Mouse (Mus musculus) stomach, embryonic 14.5 days (tissue): ENCODE measurements around the gene Gga1. TPM values are rescaled to one million over a fixed set of nuclear protein-coding genes. Genes with fewer than 3 reads are reported as not detected.

Source experiments
- ATAC-seq: fragments of 200-750 bp; cut with Nextera tagmentation; 2 replicates; pipeline ENCODE4 v1.8.0; 2017; ENCODE audit warnings: low read depth, moderate TSS enrichment; ENCODE audit not compliant: insufficient number of reproducible peaks, insufficient read depth, low FRiP score
- H3K27ac ChIP-seq: fragments of 300-500 bp; sonication (generic); 2 replicates; pipeline ENCODE4 v1.5.1; 2014; ENCODE audit warnings: mild to moderate bottlenecking, low read length, moderate library complexity, mixed read lengths
- H3K27me3 ChIP-seq: fragments of 300-500 bp; sonication (generic); 2 replicates; pipeline ENCODE4 v1.6.1; 2014; ENCODE audit warnings: low read length, control low read depth, mixed read lengths; ENCODE audit not compliant: control insufficient read depth, insufficient read depth
- H3K36me3 ChIP-seq: fragments of 300-500 bp; sonication (generic); 2 replicates; pipeline ENCODE4 v1.6.1; 2014; ENCODE audit warnings: mild to moderate bottlenecking, control low read depth, low read length, moderate library complexity, mixed read lengths; ENCODE audit not compliant: control insufficient read depth, insufficient read depth
- H3K4me1 ChIP-seq: fragments of 300-500 bp; sonication (generic); 2 replicates; pipeline ENCODE4 v1.6.1; 2014; ENCODE audit warnings: low read length, control low read depth, mixed read lengths; ENCODE audit not compliant: control insufficient read depth, insufficient read depth
- H3K4me2 ChIP-seq: fragments of 300-500 bp; sonication (generic); replicated peaks from 2 replicates; pipeline ENCODE4 v1.6.1; 2014; ENCODE audit warnings: low read depth, low read length, control low read depth
- H3K4me3 ChIP-seq: fragments of 300-500 bp; sonication (generic); 2 replicates; pipeline ENCODE4 v1.5.1; 2014; ENCODE audit warnings: low read depth, low read length, control low read depth
- H3K9ac ChIP-seq: fragments of 300-500 bp; sonication (generic); replicated peaks from 2 replicates; pipeline ENCODE4 v1.6.1; 2014; ENCODE audit warnings: low read depth, mild to moderate bottlenecking, control low read depth, low read length, moderate library complexity, mixed read lengths
- H3K9me3 ChIP-seq: fragments of 300-500 bp; sonication (generic); 2 replicates; pipeline ENCODE4 v1.6.1; 2016; ENCODE audit warnings: low read depth, low read length, control low read depth; ENCODE audit not compliant: control insufficient read depth
- WGBS: fragments of 180-500 bp; shearing (Covaris S2); extraction: QIAGEN DNeasy Blood & Tissue Kit; methylation state at CpG from one replicate; pipeline ENCODE4 v1.1.7; 2014; 5-methylcytosine and 5-hydroxymethylcytosine counted together
- polyA plus RNA-seq: library from polyadenylated mRNA; unstranded; fragments of >200 nt; fragmentation: Nextera tagmentation; extraction: Ambion mirVana; gene quantifications from 2 replicates; pipeline ENCODE4 v1.2.1, GENCODE M21; 2014

Gga1 gene
- polyA plus RNA-seq, 1 experiment from 2014 or later, result 38.2 TPM

DNA sequence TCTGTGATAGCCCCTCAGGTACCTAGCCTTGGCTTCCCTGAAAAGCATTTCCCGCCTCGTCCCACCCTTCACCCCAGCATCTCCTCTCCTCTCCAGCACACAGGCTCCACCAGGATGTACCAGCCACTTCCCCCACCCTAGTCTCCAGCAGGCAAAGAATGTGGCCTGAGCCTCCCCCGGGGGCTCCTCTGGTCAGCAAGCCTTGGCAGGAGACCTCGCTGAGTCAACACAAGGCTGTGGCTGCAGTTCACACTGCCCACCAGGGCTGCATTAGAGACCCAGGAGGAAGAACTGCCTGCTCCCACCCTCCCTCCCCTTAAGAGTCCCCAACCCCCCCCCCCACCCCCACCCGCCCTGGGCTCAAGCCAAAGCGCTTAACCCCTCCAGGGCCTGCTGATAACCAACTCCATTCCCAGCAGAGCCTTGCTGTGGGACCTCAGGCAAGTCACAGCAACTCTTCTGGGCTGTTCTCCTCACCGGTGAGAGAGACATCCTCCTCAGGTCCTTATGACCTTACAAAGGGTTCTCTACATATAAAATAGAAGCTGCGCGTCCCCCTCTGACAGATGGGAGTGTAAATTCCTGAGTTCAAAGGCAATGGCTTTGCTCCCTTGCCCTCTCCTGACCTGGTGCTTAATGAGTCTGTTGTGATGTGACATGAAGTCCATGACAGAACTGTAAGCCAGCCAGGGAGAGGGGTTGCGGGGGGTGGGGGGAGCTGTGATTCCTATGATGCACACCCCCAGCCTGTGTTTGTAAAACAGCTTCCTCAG is 42.6 kb upstream of the Gga1 start:
- H3K9ac ChIP-seq, result no peak overlapping the region
- no peaks in the 10 kb centered on the region for H3K9me3 ChIP-seq
- no peaks in the 10 kb centered on the region for H3K27me3 ChIP-seq
- H3K4me3 ChIP-seq, result no peak overlapping the region
- peaks cover 56% of the 10 kb centered on the region for H3K4me1 ChIP-seq
- peak overlapping the region; percentile 93 for H3K27ac ChIP-seq
- H3K36me3 ChIP-seq, result no peaks in the 10 kb centered on the region
- 30% methylated on average over 10 of the region's 10 CpGs for WGBS
- H3K4me2 ChIP-seq, result no peak overlapping the region
- ATAC-seq, result no peak; the same call in 1 of the 2 replicates

DNA sequence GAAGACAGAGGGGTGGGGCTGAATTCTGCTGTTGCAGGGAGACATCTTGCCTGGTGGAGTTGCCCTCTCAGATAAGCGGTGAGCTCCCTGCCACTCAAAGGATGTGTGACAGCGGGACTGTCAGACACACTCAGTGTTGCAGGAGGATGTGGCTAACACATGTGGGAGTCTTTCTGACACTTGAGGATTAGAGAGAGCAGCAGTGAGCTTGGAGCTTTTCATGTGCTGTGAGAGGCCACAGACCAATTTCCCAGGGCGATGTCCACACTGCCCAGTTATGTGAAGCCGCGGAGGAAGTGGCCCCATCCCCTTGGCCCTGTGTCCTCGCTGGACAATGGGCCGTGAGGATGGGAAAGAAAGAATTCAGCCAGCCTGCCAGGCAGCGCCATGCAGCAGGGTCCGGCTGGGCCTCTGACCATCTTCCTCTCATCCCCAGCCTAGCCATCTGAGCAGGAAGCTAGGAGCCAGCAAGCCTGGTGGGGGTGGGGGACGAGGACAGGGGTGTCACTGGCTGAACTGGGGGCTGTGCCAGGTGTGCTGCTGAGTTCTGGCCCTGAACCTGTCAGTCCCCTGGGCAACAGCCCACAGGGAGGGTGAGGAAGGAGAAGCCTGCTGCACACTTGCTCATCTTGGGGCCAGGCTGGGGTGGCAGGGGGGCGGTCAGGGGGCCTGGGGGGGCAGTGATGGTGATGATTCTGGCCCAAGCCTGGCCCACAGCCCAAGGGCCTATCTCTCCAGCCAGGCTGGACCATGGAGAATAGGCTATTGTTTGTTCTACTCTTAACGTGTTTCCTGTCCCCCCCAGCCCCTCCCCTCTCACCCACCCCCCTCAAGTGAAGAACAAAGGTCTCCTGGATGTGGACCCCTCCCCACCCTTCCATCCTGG is 41.5 kb upstream of the Gga1 start:
- Histone ChIP-seq H3K9ac (no peak overlapping the region), H3K36me3 (no peaks in the 10 kb centered on the region), H3K9me3 (no peaks in the 10 kb centered on the region), H3K4me2 (no peak overlapping the region), H3K27ac (peak overlapping the region; percentile 93), H3K4me3 (no peak overlapping the region), H3K4me1 (peaks cover 66% of the 10 kb centered on the region), H3K27me3 (no peaks in the 10 kb centered on the region)
- 19% methylated on average over 12 of the region's 12 CpGs for WGBS
- ATAC-seq, result no peak

DNA sequence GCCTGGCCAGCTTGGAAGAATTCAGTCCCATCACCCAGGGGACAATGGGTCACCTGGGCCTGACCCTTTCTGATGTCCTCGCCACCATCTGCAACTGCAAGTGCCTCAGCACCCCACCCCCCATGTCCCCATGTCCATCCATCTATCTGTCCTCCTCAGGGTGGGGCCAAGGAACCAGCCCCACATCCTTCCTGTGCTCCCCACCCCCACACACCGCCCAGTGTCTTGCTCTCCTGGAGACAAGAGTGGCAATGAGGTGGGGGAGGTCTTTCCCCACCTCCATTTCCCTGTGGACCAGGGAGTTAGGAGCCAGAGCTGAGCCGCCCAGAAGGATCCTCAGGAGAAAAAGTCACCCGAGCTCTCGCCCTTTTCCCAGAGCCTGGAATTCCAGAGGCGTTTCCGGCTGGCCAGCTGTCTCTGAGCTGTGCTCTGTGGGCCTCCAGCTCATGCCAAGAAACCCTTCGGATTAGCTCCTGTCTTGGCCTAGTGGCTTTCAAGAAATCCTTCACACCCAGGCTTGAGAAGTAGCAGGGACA is 40.8 kb upstream of the Gga1 start:
- Histone ChIP-seq H3K36me3 (no peaks in the 10 kb centered on the region), H3K27me3 (no peaks in the 10 kb centered on the region), H3K9ac (no peak overlapping the region), H3K9me3 (no peaks in the 10 kb centered on the region), H3K4me3 (no peak overlapping the region), H3K4me2 (no peak overlapping the region), H3K27ac (peak overlapping the region; percentile 93), H3K4me1 (peaks cover 66% of the 10 kb centered on the region)
- WGBS, result 26% methylated on average over 8 of the region's 8 CpGs
- ATAC-seq, result no peak

DNA sequence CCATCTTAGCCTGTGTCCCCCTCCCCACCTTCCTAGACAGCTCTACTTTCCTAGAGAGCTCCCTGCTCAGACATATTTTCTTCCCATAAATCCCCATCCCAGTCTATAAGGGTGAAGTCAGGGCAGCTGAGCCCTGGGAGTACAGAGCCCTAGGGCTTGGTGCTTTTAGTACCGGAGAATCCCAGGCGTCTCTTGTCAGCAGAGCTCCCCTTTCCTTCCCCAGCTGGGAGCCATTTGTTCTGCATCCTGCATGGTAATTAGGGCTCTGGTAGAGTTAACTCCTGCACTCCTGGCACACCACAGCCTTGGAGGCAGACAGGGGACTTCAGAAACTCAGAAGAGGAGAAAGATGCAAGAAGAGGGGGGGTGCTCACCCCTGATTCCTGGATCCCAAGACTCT is 37.2 kb upstream of the Gga1 start:
- Histone ChIP-seq H3K4me3 (no peak overlapping the region), H3K9me3 (no peaks in the 10 kb centered on the region), H3K27ac (peak overlapping the region; percentile 80), H3K4me1 (peaks cover 46% of the 10 kb centered on the region), H3K4me2 (no peak overlapping the region), H3K27me3 (no peaks in the 10 kb centered on the region), H3K9ac (no peak overlapping the region), H3K36me3 (no peaks in the 10 kb centered on the region)
- no peak for ATAC-seq
- WGBS, result 4% methylated on average over 2 of the region's 2 CpGs

DNA sequence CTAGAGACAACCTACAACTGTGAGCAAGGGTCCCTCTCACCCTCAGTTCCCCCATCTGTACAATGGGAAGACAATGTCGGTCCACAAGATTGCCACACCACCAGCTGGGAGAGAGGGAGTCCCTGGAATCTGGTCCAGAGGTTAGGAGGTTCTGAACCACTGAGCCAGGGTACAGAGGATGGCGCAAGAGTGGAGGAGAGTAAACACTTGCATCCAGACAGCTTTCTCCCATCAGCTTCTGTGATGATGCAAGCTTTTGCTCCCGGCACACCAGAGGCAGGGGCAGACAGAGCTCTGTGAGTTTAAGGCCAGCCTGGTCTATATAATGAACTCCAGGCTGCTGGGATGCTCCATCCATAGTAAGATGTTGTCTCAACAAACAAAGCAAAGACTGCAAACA is 36.7 kb upstream of the Gga1 start:
- Histone ChIP-seq H3K4me2 (no peak overlapping the region), H3K27me3 (no peaks in the 10 kb centered on the region), H3K4me1 (peaks cover 47% of the 10 kb centered on the region), H3K4me3 (no peak overlapping the region), H3K27ac (peak overlapping the region; percentile 80), H3K36me3 (no peaks in the 10 kb centered on the region), H3K9ac (no peak overlapping the region), H3K9me3 (no peaks in the 10 kb centered on the region)
- 40% methylated on average over 3 of the region's 3 CpGs for WGBS
- ATAC-seq, result no peak

DNA sequence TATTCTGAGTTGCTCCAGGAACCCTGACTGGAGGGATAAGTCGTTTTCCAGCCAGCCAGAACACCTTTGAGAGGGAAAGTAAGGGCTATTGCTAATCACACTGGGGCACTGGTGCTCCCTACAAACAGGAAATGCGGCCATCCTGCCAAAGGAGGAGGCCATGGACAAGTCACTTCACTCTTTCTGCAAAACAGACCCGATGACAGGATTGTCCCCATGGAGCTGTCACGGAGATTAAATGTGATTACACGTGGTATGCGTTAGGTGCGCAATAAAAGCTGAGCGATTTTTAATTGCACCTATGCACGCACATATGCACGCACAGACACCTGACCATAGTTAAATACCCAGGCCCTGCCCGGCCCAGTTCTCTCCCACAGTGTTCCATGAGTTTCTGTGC is 36.2 kb upstream of the Gga1 start:
- 62% methylated on average over 11 of the region's 11 CpGs for whole genome bisulfite sequencing
- Histone ChIP-seq H3K27ac (peak overlapping the region; percentile 56; the same call in 1 of the 2 replicates), H3K9ac (no peak overlapping the region), H3K36me3 (no peaks in the 10 kb centered on the region), H3K4me1 (peaks cover 46% of the 10 kb centered on the region), H3K4me2 (no peak overlapping the region), H3K27me3 (no peaks in the 10 kb centered on the region), H3K9me3 (no peaks in the 10 kb centered on the region), H3K4me3 (no peak overlapping the region)
- ATAC-seq, result no peak

DNA sequence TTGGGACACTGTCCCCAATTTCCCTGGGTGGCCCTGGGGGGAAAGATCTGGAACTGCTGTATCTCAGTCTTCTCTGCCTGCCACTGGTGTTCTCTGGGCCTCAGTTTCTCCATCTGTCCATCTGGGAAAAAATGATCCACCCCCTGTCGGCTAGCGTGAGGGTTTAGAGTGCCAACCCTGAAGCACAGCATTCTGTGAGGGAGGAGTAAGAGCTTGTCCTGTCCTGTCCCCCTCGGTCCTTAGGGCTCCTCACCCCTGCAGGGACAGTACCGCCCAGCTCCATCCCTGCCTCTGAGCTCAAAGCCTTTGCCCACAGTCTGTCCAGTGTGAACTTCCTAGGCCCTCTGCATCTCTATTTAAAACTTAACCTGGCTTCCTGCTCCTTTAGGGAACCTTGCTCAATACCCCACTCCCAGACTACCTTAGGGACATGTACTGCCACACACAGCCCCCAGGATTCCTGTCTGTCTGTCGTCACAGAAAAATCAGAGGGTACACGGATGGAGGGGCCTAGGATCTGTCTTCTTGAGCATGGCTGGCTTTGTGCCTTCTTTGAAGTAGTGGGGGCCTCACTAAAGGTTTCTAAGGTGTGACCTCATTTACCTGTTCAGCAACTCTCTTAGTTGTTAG is 35.7 kb upstream of the Gga1 start:
- Histone ChIP-seq H3K9ac (no peak overlapping the region), H3K4me2 (no peak overlapping the region), H3K9me3 (no peaks in the 10 kb centered on the region), H3K36me3 (no peaks in the 10 kb centered on the region), H3K27me3 (no peaks in the 10 kb centered on the region), H3K27ac (no peak overlapping the region), H3K4me3 (no peak overlapping the region), H3K4me1 (peaks cover 45% of the 10 kb centered on the region)
- ATAC-seq, result no peak
- WGBS, result 64% methylated on average over 6 of the region's 6 CpGs
